Mouse (Mus musculus) heart, postnatal 0 days (tissue): ENCODE data around the gene Gm12216.

Experiments used
- CTCF ChIP-seq: IDR thresholded peaks from 2 replicates; pipeline ENCODE4 v1.5.1; 2016; ENCODE audit warnings: antibody characterized with exemption, control low read depth, low read depth
- EP300 ChIP-seq: IDR thresholded peaks from 2 replicates; pipeline ENCODE4 v1.6.1; 2016; ENCODE audit warnings: antibody characterized with exemption, low read depth

- TF ChIP-seq CTCF (no peak), EP300 (no peak)
These were observed 90.5 kb downstream of the Gm12216 start for GRCm38 (mm10) chr11:53768422-53769184.
